14 mouse cellular contexts compared by ENCODE assay signal in genomic region chr14:20764942-20765341, GRCm38 (mm10). TPM values are rescaled to one million over a fixed set of nuclear protein-coding genes. Genes with fewer than 3 reads are reported as not detected.
DNase-seq lines count a peak whose midpoint lies in the region; ATAC-seq and TF ChIP-seq lines count a peak whose summit lies in the region.
"Had no signal": no experiment of that assay in that cellular context is flagged by ENCODE, and none has a peak within 500 bp of the region (broad histone marks: within the 10 kb centered on the region; RNA-seq: fewer than 3 reads in every experiment).

No protein-coding gene starts in this region.

- ATAC-seq in embryonic facial prominence, embryonic 11.5 days (replicated peaks; ENCODE audit: insufficient number of reproducible peaks, low FRiP score, low TSS enrichment, low read depth) = 0 out of 2 replicates have a peak, but pooled peaks have one; percentile 34
- ATAC-seq in limb, embryonic 14.5 days (ENCODE audit: low FRiP score, low read depth) = no peak
- ATAC-seq in heart, embryonic 13.5 days (ENCODE audit: extremely low read depth, insufficient number of reproducible peaks, low FRiP score, low TSS enrichment) = no peak
- ATAC-seq in forebrain, embryonic 13.5 days = no peak

- WGBS in embryonic facial prominence, embryonic 11.5 days = 81% methylated on average over 5 of the region's 5 CpGs
- WGBS in embryonic facial prominence, embryonic 10.5 days = 86% methylated on average over 5 of the region's 5 CpGs
- WGBS in limb, embryonic 14.5 days = 84% methylated on average over 5 of the region's 5 CpGs
- 88% methylated on average over 5 of the region's 5 CpGs for WGBS in limb, embryonic 10.5 days
- 71% methylated on average over 5 of the region's 5 CpGs for WGBS in heart, embryonic 13.5 days
- 88% methylated on average over 5 of the region's 5 CpGs for WGBS in small intestine, adult 2 months
- WGBS in forebrain, embryonic 13.5 days = 90% methylated on average over 5 of the region's 5 CpGs

- H3K27ac ChIP-seq in embryonic facial prominence, embryonic 11.5 days (replicated peaks; ENCODE audit: low read depth, low read length) = no peak overlapping the region
- no peak overlapping the region; the same call in 1 of the 2 replicates for H3K27ac ChIP-seq in embryonic facial prominence, embryonic 10.5 days (replicated peaks)
- H3K27ac ChIP-seq in limb, embryonic 14.5 days (replicated peaks; ENCODE audit: low read depth, low read length) = peak overlapping the region; percentile 70; the same call in 1 of the 2 replicates
- H3K27ac ChIP-seq in limb, embryonic 10.5 days = no peak overlapping the region
- H3K27ac ChIP-seq in heart, embryonic 13.5 days (replicated peaks) = peak overlapping the region; percentile 95
- H3K27ac ChIP-seq in small intestine, adult 2 months (ENCODE audit: insufficient read depth, low read depth, low read length) = peak overlapping the region; percentile 44
- H3K27ac ChIP-seq in forebrain, embryonic 13.5 days = no peak overlapping the region; the same call in 1 of the 2 replicates
- H3K27ac ChIP-seq: liver, embryonic 14.5 days had no signal

- no peak for DNase-seq in embryonic facial prominence, embryonic 11.5 days (ENCODE audit: low spot score)
- DNase-seq in embryonic facial prominence, embryonic 10.5 days (ENCODE audit: low spot score) = no peak
- DNase-seq in limb, embryonic 14.5 days (ENCODE audit: low spot score) = no peak
- DNase-seq in limb, embryonic 10.5 days (ENCODE audit: low spot score) = no peak
- no peak for DNase-seq in adrenal gland, postnatal 14 days
- DNase-seq: cerebellum, adult 9-11 months; thymus, postnatal 25 days had no signal

- peaks cover 2% of the 10 kb centered on the region; the same call in 1 of the 2 replicates for H3K36me3 ChIP-seq in embryonic facial prominence, embryonic 11.5 days (replicated peaks; ENCODE audit: control insufficient read depth, insufficient read depth, low read depth, low read length)
- H3K36me3 ChIP-seq in embryonic facial prominence, embryonic 10.5 days (replicated peaks) = peaks cover 84% of the 10 kb centered on the region
- H3K36me3 ChIP-seq in limb, embryonic 14.5 days (ENCODE audit: control insufficient read depth, insufficient read depth, low read length) = peaks cover 72% of the 10 kb centered on the region
- H3K36me3 ChIP-seq in limb, embryonic 10.5 days = peaks cover 89% of the 10 kb centered on the region
- peaks cover 84% of the 10 kb centered on the region for H3K36me3 ChIP-seq in heart, embryonic 13.5 days
- peaks cover 38% of the 10 kb centered on the region for H3K36me3 ChIP-seq in small intestine, adult 2 months (ENCODE audit: control insufficient read depth, insufficient read depth, low read length)
- H3K36me3 ChIP-seq in forebrain, embryonic 13.5 days (ENCODE audit: poor library complexity, severe bottlenecking) = peaks cover 78% of the 10 kb centered on the region

- no peak for TF ChIP-seq CTCF in small intestine, adult 2 months (IDR thresholded peaks at IDR 0.05; ENCODE audit: extremely low read depth, insufficient read length, insufficient replicate concordance, low read depth, low read length)

- H3K4me1 ChIP-seq in embryonic facial prominence, embryonic 11.5 days (ENCODE audit: control insufficient read depth, insufficient read depth, low read length) = 0 out of 2 replicates have a peak, but pooled peaks cover 2% of the 10 kb centered on the region
- peaks cover 5% of the 10 kb centered on the region; the same call in 1 of the 2 replicates for H3K4me1 ChIP-seq in embryonic facial prominence, embryonic 10.5 days
- H3K4me1 ChIP-seq in limb, embryonic 14.5 days (ENCODE audit: control insufficient read depth, insufficient read depth, low read length) = no peaks in the 10 kb centered on the region; the same call in 1 of the 2 replicates
- 0 out of 2 replicates have a peak, but pooled peaks cover 3% of the 10 kb centered on the region for H3K4me1 ChIP-seq in limb, embryonic 10.5 days
- H3K4me1 ChIP-seq in heart, embryonic 13.5 days = peaks cover 47% of the 10 kb centered on the region
- no peaks in the 10 kb centered on the region for H3K4me1 ChIP-seq in small intestine, adult 2 months (ENCODE audit: control insufficient read depth, insufficient read depth, insufficient read length, low read length)
- no peaks in the 10 kb centered on the region for H3K4me1 ChIP-seq in forebrain, embryonic 13.5 days

- H3K27me3 ChIP-seq in embryonic facial prominence, embryonic 11.5 days (ENCODE audit: control insufficient read depth, insufficient read depth, low read length) = no peaks in the 10 kb centered on the region
- no peaks in the 10 kb centered on the region for H3K27me3 ChIP-seq in embryonic facial prominence, embryonic 10.5 days (replicated peaks; ENCODE audit: low read depth, poor library complexity, severe bottlenecking)
- no peaks in the 10 kb centered on the region for H3K27me3 ChIP-seq in limb, embryonic 14.5 days (ENCODE audit: control insufficient read depth, insufficient read depth, low read length)
- no peaks in the 10 kb centered on the region for H3K27me3 ChIP-seq in limb, embryonic 10.5 days (ENCODE audit: low read depth, poor library complexity, severe bottlenecking)
- no peaks in the 10 kb centered on the region for H3K27me3 ChIP-seq in heart, embryonic 13.5 days (replicated peaks)
- H3K27me3 ChIP-seq in small intestine, adult 2 months (ENCODE audit: control insufficient read depth, insufficient read depth, low read length) = no peaks in the 10 kb centered on the region
- no peaks in the 10 kb centered on the region for H3K27me3 ChIP-seq in forebrain, embryonic 13.5 days
- H3K27me3 ChIP-seq: CH12.LX; hindbrain, embryonic 13.5 days had no signal

- no peak overlapping the region for H3K9ac ChIP-seq in embryonic facial prominence, embryonic 11.5 days (replicated peaks; ENCODE audit: low read length)
- H3K9ac ChIP-seq in limb, embryonic 14.5 days (ENCODE audit: low read depth, low read length, severe bottlenecking) = no peak overlapping the region
- peak overlapping the region; percentile 70 for H3K9ac ChIP-seq in heart, embryonic 13.5 days
- H3K9ac ChIP-seq in forebrain, embryonic 13.5 days = no peak overlapping the region
- H3K9ac ChIP-seq: hindbrain, embryonic 13.5 days; liver, embryonic 14.5 days had no signal

- no peak overlapping the region for H3K4me2 ChIP-seq in embryonic facial prominence, embryonic 11.5 days (ENCODE audit: low read depth, low read length)
- no peak overlapping the region for H3K4me2 ChIP-seq in limb, embryonic 14.5 days (replicated peaks; ENCODE audit: low read depth, low read length, severe bottlenecking)
- 0 out of 2 replicates have a peak overlapping the region, but pooled peaks have one; percentile 19 for H3K4me2 ChIP-seq in heart, embryonic 13.5 days
- H3K4me2 ChIP-seq in forebrain, embryonic 13.5 days = no peak overlapping the region
- H3K4me2 ChIP-seq: hindbrain, embryonic 13.5 days; midbrain, embryonic 11.5 days had no signal

- no peak for TF ChIP-seq POLR2A in limb, embryonic 14.5 days (IDR thresholded peaks at IDR 0.05; ENCODE audit: borderline replicate concordance, extremely low read depth, insufficient read depth, insufficient read length)
- TF ChIP-seq POLR2A in small intestine, adult 2 months (IDR thresholded peaks at IDR 0.05; ENCODE audit: low read depth, low read length) = no peak

- H3K4me3 ChIP-seq in embryonic facial prominence, embryonic 11.5 days (ENCODE audit: low read depth, low read length) = no peak overlapping the region
- no peak overlapping the region for H3K4me3 ChIP-seq in embryonic facial prominence, embryonic 10.5 days
- no peak overlapping the region for H3K4me3 ChIP-seq in limb, embryonic 14.5 days (replicated peaks; ENCODE audit: low read length)
- H3K4me3 ChIP-seq in limb, embryonic 10.5 days = no peak overlapping the region
- H3K4me3 ChIP-seq in heart, embryonic 13.5 days = no peak overlapping the region
- H3K4me3 ChIP-seq in small intestine, adult 2 months (ENCODE audit: low read depth, low read length) = no peak overlapping the region
- no peak overlapping the region for H3K4me3 ChIP-seq in forebrain, embryonic 13.5 days
- H3K4me3 ChIP-seq: hindbrain, embryonic 13.5 days had no signal

- no peaks in the 10 kb centered on the region for H3K9me3 ChIP-seq in embryonic facial prominence, embryonic 11.5 days (replicated peaks; ENCODE audit: control insufficient read depth, low read length)
- no peaks in the 10 kb centered on the region for H3K9me3 ChIP-seq in embryonic facial prominence, embryonic 10.5 days
- H3K9me3 ChIP-seq in limb, embryonic 14.5 days (ENCODE audit: control insufficient read depth, low read length) = no peaks in the 10 kb centered on the region
- no peaks in the 10 kb centered on the region for H3K9me3 ChIP-seq in limb, embryonic 10.5 days (replicated peaks)
- H3K9me3 ChIP-seq in heart, embryonic 13.5 days = no peaks in the 10 kb centered on the region
- H3K9me3 ChIP-seq in forebrain, embryonic 13.5 days (replicated peaks) = no peaks in the 10 kb centered on the region
- H3K9me3 ChIP-seq: hindbrain, embryonic 13.5 days had no signal

RNA-seq across cellular contexts. Expression of gene Camk2g, which starts 28.9 kb away (rescaled TPM):
- 47.1 and 58.4 TPM in 2 replicates for polyA plus RNA-seq in embryonic facial prominence, embryonic 11.5 days (2014; fragmentation: Nextera tagmentation; extraction: Ambion mirVana)
- 43.9 and 50.6 TPM in 2 replicates for polyA plus RNA-seq in embryonic facial prominence, embryonic 10.5 days (2016; fragmentation: Nextera tagmentation; extraction: Ambion mirVana)
- 58.2 and 58.4 TPM in 2 replicates for polyA plus RNA-seq in limb, embryonic 14.5 days (2012; rRNA removed)
- 58.0 and 60.5 TPM in 2 replicates for polyA plus RNA-seq in limb, embryonic 14.5 days (2014; fragmentation: Nextera tagmentation; extraction: Ambion mirVana)
- polyA plus RNA-seq in limb, embryonic 10.5 days (2016; fragmentation: Nextera tagmentation; extraction: Ambion mirVana) = 43.3 and 57.6 TPM in 2 replicates
- polyA plus RNA-seq in heart, embryonic 13.5 days (2015; fragmentation: Nextera tagmentation; extraction: Ambion mirVana) = 55.0 and 60.2 TPM in 2 replicates
- 8.1 and 12.0 TPM in 2 replicates for polyA plus RNA-seq in small intestine, adult 2 months (2012; rRNA removed)
- 60.7 and 81.8 TPM in 2 replicates for polyA plus RNA-seq in forebrain, embryonic 13.5 days (2015; fragmentation: Nextera tagmentation; extraction: Ambion mirVana)
- total RNA-seq in adrenal gland, postnatal 14 days (2021) = 44.5 and 45.6 TPM in 2 replicates

RNA-seq across cellular contexts. Expression of gene Ndst2, which starts 30.6 kb away (rescaled TPM):
- polyA plus RNA-seq in embryonic facial prominence, embryonic 11.5 days (2014; fragmentation: Nextera tagmentation; extraction: Ambion mirVana) = 23.3 and 24.5 TPM in 2 replicates
- polyA plus RNA-seq in embryonic facial prominence, embryonic 10.5 days (2016; fragmentation: Nextera tagmentation; extraction: Ambion mirVana) = 24.4 and 25.6 TPM in 2 replicates
- 65.9 and 74.0 TPM in 2 replicates for polyA plus RNA-seq in limb, embryonic 14.5 days (2012; rRNA removed)
- polyA plus RNA-seq in limb, embryonic 14.5 days (2014; fragmentation: Nextera tagmentation; extraction: Ambion mirVana) = 36.5 and 41.4 TPM in 2 replicates
- 27.9 and 29.2 TPM in 2 replicates for polyA plus RNA-seq in limb, embryonic 10.5 days (2016; fragmentation: Nextera tagmentation; extraction: Ambion mirVana)
- 13.8 and 14.9 TPM in 2 replicates for polyA plus RNA-seq in heart, embryonic 13.5 days (2015; fragmentation: Nextera tagmentation; extraction: Ambion mirVana)
- 11.1 and 22.1 TPM in 2 replicates for polyA plus RNA-seq in small intestine, adult 2 months (2012; rRNA removed)
- polyA plus RNA-seq in forebrain, embryonic 13.5 days (2015; fragmentation: Nextera tagmentation; extraction: Ambion mirVana) = 14.0 and 18.3 TPM in 2 replicates
- total RNA-seq in adrenal gland, postnatal 14 days (2021) = 27.6 and 31.4 TPM in 2 replicates

RNA-seq across cellular contexts. Expression of gene Zswim8, which starts 57.6 kb away (rescaled TPM):
- polyA plus RNA-seq in embryonic facial prominence, embryonic 11.5 days (2014; fragmentation: Nextera tagmentation; extraction: Ambion mirVana) = 21.6 and 24.3 TPM in 2 replicates
- 34.2 and 36.3 TPM in 2 replicates for polyA plus RNA-seq in embryonic facial prominence, embryonic 10.5 days (2016; fragmentation: Nextera tagmentation; extraction: Ambion mirVana)
- 195 and 272 TPM in 2 replicates for polyA plus RNA-seq in limb, embryonic 14.5 days (2012; rRNA removed)
- polyA plus RNA-seq in limb, embryonic 14.5 days (2014; fragmentation: Nextera tagmentation; extraction: Ambion mirVana) = 38.9 and 43.7 TPM in 2 replicates
- 32.5 and 39.3 TPM in 2 replicates for polyA plus RNA-seq in limb, embryonic 10.5 days (2016; fragmentation: Nextera tagmentation; extraction: Ambion mirVana)
- polyA plus RNA-seq in heart, embryonic 13.5 days (2015; fragmentation: Nextera tagmentation; extraction: Ambion mirVana) = 23.0 and 23.4 TPM in 2 replicates
- 79.0 and 182 TPM in 2 replicates for polyA plus RNA-seq in small intestine, adult 2 months (2012; rRNA removed)
- polyA plus RNA-seq in forebrain, embryonic 13.5 days (2015; fragmentation: Nextera tagmentation; extraction: Ambion mirVana) = 40.8 and 44.2 TPM in 2 replicates
- 96.1 and 101 TPM in 2 replicates for total RNA-seq in adrenal gland, postnatal 14 days (2021)

Comparison
In these comparisons a context has a peak if more than half of its experiments do, and no peak if none do; other contexts are left out.
1. H3K27ac ChIP-seq: peak in limb, embryonic 14.5 days (single experiment), heart, embryonic 13.5 days (single experiment) and small intestine, adult 2 months (single experiment); none in embryonic facial prominence, embryonic 11.5 days (single experiment), embryonic facial prominence, embryonic 10.5 days (single experiment), limb, embryonic 10.5 days (single experiment) and forebrain, embryonic 13.5 days (single experiment).